Mouse (Mus musculus) bone marrow macrophage, adult 2 months (primary cell): Measurements from ENCODE around the gene Rassf2. TPM values are rescaled to one million over a fixed set of nuclear protein-coding genes. Genes with fewer than 3 reads are reported as not detected.

Experiments used
- H3K27ac ChIP-seq: 2 replicates; pipeline ENCODE4 v1.5.1; 2012; ENCODE audit warnings: low read depth, low read length; ENCODE audit not compliant: insufficient read depth
- H3K4me1 ChIP-seq: 2 replicates; pipeline ENCODE4 v1.6.1; 2012; ENCODE audit warnings: low read length; ENCODE audit not compliant: control insufficient read depth, insufficient read depth
- H3K4me3 ChIP-seq: 2 replicates; pipeline ENCODE4 v1.5.1; 2012; ENCODE audit warnings: mild to moderate bottlenecking, low read length, moderate library complexity; ENCODE audit not compliant: insufficient read depth
- CTCF ChIP-seq: IDR thresholded peaks from 2 replicates; pipeline ENCODE4 v1.5.1; 2012; ENCODE audit warnings: low read depth, mild to moderate bottlenecking, low read length, moderate library complexity
- POLR2A ChIP-seq: IDR thresholded peaks from 2 replicates; pipeline ENCODE4 v1.6.1; 2012; ENCODE audit warnings: mild to moderate bottlenecking, low read depth, low read length, borderline replicate concordance
- polyA plus RNA-seq: library from polyadenylated mRNA; stranded (reverse); fragments of >200 nt; gene quantifications from 2 replicates; pipeline ENCODE4 v1.2.4, GENCODE M21; 2012; ENCODE audit not compliant: missing spikeins, insufficient read depth, insufficient read length

The Rassf2 gene
- polyA plus RNA-seq, 1 experiment, result 155 TPM

DNA sequence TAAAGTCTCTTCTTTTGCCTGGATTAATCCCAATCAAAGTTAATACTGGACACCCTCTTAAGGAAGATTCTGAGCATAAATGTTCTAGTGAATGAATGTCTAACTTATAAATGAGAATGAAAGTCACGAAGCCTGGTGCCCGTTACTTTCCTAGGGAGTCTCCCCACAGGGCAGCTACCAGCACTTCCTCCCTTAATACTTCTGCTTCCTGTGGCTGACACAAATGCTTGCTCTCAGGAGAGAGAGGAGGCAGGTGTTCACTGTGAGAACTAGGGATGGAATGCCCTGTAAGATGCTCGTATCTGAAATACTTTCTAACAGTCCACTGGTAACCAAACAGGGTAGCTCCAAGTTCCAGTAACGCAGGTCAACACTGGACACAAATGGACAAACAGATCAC is 23.8 kb upstream of the Rassf2 start:
- no peak overlapping the region for H3K4me3 ChIP-seq
- peaks cover 16% of the 10 kb centered on the region; the same call in 1 of the 2 replicates for H3K4me1 ChIP-seq
- TF ChIP-seq CTCF (no peak), POLR2A (no peak)
- no peak overlapping the region for H3K27ac ChIP-seq

DNA sequence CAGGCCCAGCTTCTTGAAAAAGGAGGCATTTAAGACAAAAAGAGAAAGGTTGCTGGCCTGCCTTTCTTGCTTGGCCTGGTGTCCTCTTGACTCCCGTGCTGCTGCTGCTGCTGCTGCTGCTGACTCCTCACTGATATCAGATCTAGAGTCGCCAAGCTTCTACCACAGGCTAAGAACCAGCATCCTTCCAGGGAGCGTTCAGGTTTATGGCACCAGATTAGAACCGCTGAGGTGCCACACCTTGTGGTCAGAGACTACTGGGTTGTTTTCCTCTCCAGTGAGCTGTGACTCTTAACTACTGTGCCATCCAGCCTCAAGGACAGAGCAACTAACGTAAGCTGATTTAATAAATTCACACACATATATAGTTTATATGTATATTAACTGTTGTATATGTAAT is 21.7 kb upstream of the Rassf2 start:
- H3K27ac ChIP-seq, result no peak overlapping the region
- H3K4me1 ChIP-seq, result peaks cover 24% of the 10 kb centered on the region
- TF ChIP-seq POLR2A, result no peak
- TF ChIP-seq CTCF, result no peak
- no peak overlapping the region for H3K4me3 ChIP-seq

DNA sequence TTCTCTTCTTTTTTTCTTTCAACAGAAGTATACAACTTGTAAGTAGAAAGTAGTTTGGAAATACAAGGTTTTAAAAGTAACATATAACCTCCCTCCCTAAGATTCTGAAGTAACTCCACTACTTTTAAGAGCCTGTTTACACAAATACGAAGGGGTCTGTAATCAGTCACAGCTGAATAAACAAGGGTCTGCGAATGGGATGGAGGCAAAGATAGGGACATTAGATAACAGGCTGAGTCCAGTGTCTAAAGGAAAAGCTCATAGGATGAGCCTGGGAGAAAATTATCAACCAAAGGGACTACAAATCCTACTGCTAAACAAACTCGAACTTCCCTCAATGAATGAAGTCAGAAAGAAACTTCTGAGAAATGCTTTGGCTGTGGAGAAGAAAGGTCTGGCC is 19.9 kb upstream of the Rassf2 start:
- no peak overlapping the region for H3K27ac ChIP-seq
- TF ChIP-seq CTCF, result no peak
- no peak for TF ChIP-seq POLR2A
- H3K4me1 ChIP-seq, result peaks cover 26% of the 10 kb centered on the region
- H3K4me3 ChIP-seq, result no peak overlapping the region

GRCm38 (mm10) chr2:132049491-132049890 is 19.4 kb upstream of the Rassf2 start:
- Histone ChIP-seq H3K4me3 (no peak overlapping the region), H3K4me1 (peaks cover 25% of the 10 kb centered on the region), H3K27ac (no peak overlapping the region)
- TF ChIP-seq CTCF, result no peak
- TF ChIP-seq POLR2A, result no peak

DNA sequence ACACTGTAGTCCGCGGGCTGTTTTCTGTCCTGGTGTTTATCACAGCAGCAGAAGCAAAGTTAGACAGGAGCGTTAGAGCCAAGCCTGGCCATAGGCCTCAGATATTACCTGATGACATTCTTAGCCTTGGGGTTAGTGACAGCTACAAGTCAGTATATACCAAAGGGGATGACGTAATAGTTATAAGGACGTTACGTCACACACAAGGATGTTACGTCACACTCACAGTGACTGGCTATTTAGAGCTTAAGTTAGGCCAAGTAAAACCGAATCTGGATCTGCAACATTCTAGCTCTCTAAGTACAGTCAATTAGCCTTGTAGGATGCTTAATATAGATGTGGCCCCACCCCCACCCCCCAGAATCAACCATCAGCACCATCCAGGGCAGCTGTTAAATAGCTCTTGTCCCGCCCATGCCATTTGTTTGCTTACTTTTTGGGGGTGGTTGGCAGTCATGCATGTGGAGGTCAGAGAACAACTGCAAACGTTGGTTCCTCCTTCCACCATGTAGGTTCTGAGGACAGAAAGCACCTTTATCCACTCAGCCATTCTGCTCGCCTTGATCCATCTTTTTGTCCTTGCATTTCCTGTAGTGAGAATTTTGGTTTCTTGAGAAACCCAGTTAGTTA is 18.2 kb upstream of the Rassf2 start:
- Histone ChIP-seq H3K4me3 (no peak overlapping the region), H3K4me1 (peaks cover 18% of the 10 kb centered on the region), H3K27ac (no peak overlapping the region)
- TF ChIP-seq POLR2A (no peak), CTCF (no peak)

DNA sequence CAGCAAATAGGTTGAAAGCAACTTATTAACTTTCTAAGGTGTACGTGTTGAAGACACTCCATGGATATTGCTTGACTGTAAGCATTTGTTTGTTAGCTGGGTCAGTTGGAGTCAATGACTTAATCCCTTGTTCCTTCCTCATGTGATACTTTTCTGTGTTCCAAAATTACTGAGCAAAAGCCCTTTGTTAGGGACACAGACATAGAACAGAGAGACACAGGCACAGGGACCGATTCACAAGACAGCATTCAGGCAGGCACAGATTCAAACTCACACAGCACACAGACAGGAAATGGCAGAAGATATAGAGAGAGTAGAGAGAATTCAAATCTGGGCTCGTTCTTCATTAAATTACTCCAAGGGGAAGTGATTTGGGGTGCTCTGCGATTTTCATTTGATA is 17.3 kb upstream of the Rassf2 start:
- TF ChIP-seq CTCF (no peak), POLR2A (no peak)
- peaks cover 18% of the 10 kb centered on the region for H3K4me1 ChIP-seq
- H3K27ac ChIP-seq, result no peak overlapping the region
- no peak overlapping the region for H3K4me3 ChIP-seq

DNA sequence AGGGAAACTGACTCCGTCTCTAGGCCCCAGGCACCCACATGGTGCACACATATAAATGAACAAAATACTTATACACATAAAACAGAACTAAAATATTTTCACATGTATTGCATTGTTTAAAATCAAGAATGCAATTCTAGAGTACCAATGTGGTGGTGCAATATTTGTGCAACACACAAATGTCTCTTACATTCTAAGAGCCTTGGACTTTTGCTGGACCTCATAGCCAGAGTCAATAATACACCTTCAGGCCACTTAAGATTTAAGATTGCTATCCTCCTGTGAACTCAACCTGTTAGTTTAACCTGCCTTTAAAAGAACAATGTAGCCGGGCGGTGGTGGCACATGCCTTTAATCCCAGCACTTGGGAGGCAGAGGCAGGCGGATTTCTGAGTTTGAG is 16.6 kb upstream of the Rassf2 start:
- Histone ChIP-seq H3K27ac (no peak overlapping the region), H3K4me1 (peaks cover 18% of the 10 kb centered on the region), H3K4me3 (no peak overlapping the region)
- no peak for TF ChIP-seq CTCF
- TF ChIP-seq POLR2A, result no peak

GRCm38 (mm10) chr2:132044320-132045274 is 14.5 kb upstream of the Rassf2 start:
- Histone ChIP-seq H3K4me1 (peaks cover 26% of the 10 kb centered on the region), H3K4me3 (no peak overlapping the region), H3K27ac (no peak overlapping the region)
- TF ChIP-seq POLR2A, result no peak
- TF ChIP-seq CTCF, result no peak

DNA sequence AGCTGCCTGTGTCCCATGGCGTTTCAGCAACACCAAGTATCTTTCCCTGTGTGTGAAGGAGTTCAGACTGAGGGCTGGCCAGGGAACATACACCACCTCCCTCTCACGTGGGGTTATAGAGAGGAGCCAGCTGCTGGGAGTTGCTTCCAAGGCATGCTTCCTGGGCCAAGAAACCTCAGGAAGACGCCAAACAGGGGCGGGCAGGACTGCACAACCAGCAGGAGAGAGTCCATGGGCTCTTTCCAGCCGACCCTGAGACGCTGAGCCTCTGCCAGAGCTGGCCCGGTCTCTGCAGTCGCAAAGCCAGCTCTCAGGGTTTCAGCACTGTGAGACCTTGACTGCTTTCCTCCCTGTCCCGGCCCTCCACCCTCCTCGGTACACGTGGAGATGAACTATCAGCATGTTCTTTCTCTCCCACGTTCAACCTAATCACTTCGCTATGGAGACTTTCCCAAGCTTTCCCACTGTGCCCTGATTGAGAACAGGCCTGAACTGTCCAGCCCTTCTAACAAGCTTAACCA is 13.1 kb upstream of the Rassf2 start:
- Histone ChIP-seq H3K4me1 (peaks cover 20% of the 10 kb centered on the region), H3K4me3 (no peak overlapping the region), H3K27ac (no peak overlapping the region)
- TF ChIP-seq POLR2A (no peak), CTCF (no peak)

GRCm38 (mm10) chr2:132039894-132040293 is 9.8 kb upstream of the Rassf2 start:
- no peak overlapping the region for H3K27ac ChIP-seq
- H3K4me3 ChIP-seq, result no peak overlapping the region
- TF ChIP-seq POLR2A (no peak), CTCF (no peak)
- peaks cover 23% of the 10 kb centered on the region for H3K4me1 ChIP-seq
